Mouse (Mus musculus): ENCODE data around the gene Mt1.
"Not testable (repeated sequence)": the region's sequence is repeated elsewhere in the genome, so short reads cannot be mapped to it uniquely, and the experiment has no call there.

Gene Mt1

DNA sequence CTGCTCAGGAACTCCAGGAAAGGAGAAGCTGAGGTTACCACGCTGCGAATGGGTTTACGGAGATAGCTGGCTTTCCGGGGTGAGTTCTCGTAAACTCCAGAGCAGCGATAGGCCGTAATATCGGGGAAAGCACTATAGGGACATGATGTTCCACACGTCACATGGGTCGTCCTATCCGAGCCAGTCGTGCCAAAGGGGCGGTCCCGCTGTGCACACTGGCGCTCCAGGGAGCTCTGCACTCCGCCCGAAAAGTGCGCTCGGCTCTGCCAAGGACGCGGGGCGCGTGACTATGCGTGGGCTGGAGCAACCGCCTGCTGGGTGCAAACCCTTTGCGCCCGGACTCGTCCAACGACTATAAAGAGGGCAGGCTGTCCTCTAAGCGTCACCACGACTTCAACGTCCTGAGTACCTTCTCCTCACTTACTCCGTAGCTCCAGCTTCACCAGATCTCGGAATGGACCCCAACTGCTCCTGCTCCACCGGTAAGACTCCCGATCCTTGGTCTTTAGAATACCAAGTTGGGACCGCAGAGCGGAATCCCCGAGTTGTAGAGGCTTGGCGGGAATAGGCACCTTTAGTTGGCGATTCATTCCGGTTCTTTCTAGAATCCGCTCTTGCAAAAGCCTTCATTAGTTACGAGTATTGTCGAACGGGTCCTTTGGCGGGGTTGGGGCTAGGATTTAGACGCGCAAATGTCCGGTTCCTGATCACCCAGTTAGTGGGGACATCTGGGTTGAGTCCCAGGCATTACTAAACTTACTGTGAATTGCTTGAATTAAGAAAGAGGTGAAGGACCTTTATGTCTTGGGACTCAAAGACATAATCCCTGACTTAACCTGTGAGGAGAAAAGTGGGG is at the start of gene Mt1:
Gene Mt1, plus strand, starts transcription at position 226 of the 856 bp plus-strand sequence.
- peak; percentile 79 for DNase-seq

GRCm38 (mm10) chr8:94129133-94129789 is 49.6 kb upstream of the Mt1 start:
- no peak for DNase-seq

- DNase-seq: no peak
Observed at GRCm38 (mm10) chr8:94130126-94130525, 48.8 kb upstream of the Mt1 start.

- no peak for DNase-seq
Observed at GRCm38 (mm10) chr8:94132096-94132495, 46.8 kb upstream of the Mt1 start.

GRCm38 (mm10) chr8:94134601-94135000 is 44.3 kb upstream of the Mt1 start:
- DNase-seq: not testable (repeated sequence)

DNA sequence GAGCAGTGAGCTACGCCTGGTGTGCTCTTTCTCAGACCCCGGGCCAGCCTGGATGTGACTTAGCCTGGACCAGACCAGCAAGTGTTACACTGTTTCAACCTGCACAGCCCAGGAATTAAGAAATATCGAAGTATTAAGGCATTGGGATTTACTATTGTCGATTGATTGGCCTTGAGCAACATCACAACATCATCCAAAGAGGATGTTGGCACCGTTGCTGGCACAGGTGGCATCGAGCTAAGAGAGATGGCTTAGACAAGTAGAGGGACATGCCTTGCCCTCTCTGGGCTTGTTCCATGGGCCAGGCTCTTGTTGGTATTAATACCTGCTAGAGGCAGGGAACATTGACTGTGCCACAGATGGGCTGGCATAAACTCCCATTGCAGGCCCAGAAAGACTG is 43.3 kb upstream of the Mt1 start:
- DNase-seq: no peak

DNA sequence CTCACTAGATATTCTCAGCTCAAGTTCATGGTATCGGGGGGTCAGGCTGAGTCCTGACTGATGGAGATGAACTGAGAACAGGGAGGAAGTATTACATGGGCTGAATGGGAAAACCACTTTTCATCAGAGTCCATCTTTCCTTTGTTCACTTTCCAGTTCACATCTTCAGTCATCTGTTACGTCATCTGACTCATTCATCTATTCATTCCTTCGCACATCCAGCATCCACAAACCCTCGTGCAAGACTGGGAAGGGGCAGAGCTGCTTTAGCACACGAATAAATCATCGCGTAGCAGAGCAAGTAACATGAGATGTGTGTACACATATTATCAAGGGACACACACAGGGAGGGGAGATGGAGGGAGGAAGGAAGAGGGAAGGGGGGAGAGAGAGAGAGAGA is 42.7 kb upstream of the Mt1 start:
- DNase-seq: no peak

DNA sequence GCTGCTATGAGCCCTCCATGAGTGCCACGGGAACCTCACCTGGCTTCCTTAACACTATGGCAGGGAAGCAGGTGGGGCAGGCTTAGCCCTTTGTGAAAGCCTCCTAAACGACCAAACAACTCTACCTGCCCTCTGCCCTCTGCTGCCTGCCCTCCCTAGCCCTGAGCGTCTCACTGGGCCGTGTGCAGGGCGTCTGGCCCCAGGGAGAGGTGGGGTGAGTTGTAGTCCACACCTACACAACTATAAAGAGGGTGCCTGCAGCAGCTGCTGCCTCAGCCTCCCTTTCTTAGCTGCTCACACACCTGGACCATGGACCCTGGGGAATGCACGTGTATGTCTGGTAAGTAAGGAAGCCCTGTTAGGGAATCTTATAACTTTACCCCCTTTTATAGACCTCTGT is 41.9 kb upstream of the Mt1 start, which contains the start of gene Mt4:
Gene Mt4, plus strand, starts transcription at position 265 of the 400 bp plus-strand sequence.
- no peak for DNase-seq

GRCm38 (mm10) chr8:94140266-94140795 is 38.6 kb upstream of the Mt1 start:
- DNase-seq: no peak

DNA sequence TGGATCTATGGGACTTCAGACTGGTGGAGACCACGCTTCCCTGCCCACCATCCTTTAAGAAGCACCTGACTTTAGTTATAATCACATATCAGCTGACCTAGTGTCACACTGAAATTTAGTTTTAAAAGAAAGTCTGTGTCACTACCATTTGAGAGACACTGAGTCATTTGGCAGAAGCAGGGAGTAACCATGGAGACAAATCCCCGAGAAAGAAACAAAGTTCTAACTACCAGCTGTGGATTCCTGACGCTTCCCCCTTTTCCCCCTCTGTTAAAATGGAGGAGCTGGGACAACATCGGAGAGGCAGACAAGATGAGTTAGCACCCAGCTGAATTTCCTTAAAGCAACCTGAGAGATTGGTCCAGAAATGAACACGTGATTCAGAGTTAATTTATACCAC is 30.6 kb upstream of the Mt1 start:
- DNase-seq: no peak

DNA sequence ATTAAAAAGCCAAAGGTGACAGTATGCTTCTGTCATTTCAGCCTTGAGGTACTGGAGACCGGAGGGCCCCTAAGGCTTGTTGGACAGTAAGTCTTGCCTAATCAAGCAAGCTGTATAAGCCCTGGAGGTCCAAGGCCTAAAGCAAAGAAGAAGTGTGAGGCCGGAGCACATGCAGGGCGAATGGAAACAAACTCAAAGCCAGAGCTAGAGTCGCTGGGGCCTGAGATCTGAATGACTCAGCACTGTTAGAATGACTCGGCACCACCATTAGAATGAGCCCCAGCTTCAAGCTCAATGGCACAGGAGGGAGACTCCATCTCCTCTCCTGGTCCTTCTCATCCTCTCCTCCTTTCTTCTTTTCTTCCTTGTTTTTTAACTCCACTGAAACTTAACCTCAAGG is 28.0 kb upstream of the Mt1 start:
- DNase-seq: no peak

GRCm38 (mm10) chr8:94152513-94153300 is 26.2 kb upstream of the Mt1 start, which contains the start of gene Mt3:
Mt3 (plus strand) TSS chr8:94152607.
- peak; percentile 91 for DNase-seq

DNA sequence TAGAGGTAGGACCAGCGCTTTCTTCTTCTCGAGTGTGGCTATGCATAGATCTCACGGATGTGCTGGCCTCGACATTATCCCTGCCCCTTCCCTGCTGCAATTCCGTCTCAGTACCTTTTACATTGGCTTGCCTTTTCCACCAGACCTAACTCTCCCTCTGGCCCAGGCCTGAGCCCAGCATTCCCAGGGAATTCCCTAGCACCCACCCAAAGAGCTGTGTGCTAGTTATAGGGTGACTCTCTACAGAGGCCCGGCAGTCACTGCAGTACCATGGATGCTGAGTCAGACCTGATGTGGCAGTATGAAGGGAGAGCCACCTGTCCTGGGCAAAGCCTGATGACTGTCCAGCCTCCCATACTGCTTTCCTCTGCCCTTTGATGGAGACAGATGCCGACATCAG is 25.4 kb upstream of the Mt1 start:
- peak; percentile 47 for DNase-seq

DNA sequence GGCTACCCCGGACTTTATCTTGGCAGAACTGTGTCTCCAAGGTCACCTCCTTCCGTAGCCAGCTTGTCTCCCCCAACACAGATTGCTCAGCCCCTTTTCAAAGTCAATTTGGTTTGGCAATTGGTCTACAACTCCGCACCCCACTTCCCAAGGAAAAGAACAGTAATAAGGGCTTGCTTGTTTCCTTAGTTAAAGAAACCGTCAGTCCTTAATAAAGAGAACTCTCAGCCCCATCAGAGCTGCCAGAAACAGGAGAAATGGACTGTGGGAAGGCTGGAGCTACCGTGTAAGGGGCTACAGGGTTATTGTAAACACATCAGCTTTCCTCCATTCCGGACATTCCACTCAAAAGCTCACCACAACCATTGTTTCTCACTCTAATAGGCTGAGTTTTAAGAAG is 24.3 kb upstream of the Mt1 start:
- DNase-seq: peak; percentile 41

GRCm38 (mm10) chr8:94156092-94156491 is 22.8 kb upstream of the Mt1 start:
- no peak for DNase-seq

DNA sequence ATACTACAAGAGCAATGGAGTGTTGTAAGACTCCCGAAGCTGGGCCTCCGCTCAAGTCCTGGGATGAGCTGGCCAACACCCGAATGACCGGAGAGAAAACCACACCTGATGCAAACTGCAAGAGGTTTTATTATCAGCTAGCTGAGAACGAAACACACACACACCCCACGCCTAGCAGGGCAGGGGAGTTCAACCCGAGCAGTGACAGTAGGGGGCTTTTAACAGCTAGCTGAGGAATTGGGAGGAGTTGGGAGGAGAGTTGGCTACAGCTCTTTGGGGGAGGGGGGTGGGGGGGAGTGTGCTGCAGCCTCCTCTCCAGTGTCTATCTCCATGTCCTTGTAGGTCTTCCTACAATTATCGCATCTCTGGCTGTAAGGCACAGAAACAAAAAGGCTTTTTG is 13.1 kb upstream of the Mt1 start:
- not testable (repeated sequence) for DNase-seq

DNA sequence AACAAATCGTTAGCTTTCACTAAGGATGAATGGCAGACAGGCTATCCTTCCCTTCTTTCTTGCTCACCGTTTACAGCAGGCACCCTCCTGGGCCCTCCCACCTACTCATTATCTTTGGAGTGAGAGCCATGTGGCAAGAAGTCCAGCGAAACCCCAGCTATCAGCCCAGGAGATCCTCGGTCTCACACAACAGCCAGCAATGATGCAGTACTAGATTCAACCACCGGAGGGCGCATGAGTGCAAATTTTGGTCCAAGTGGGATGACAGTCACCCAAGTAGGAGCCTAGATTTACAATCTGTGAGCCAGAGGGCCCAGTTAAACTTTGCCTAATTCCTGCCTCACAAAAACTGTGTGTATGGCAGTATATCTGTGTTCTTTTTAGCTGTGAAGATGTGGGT is 11.6 kb upstream of the Mt1 start:
- DNase-seq: peak; percentile 78

DNA sequence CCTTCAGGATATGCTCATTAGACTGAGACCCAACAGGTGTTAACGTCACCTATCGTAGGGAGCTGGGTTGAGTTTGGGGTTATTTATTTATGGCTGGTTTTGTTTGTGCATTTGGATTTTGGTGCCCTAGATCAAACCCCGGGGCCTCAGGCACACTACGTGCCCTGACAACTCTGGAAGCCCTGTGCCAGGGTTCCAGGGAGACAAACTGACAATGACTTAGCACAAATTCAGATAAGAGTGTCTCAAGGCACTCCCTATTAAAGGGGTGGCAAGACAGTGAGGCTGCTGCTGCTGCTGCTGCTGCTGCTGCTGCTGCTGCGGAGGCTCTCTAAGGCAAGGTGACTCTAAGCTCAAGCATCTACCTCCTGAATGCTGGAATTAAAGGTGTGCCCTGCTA is 9.3 kb upstream of the Mt1 start:
- no peak for DNase-seq

DNA sequence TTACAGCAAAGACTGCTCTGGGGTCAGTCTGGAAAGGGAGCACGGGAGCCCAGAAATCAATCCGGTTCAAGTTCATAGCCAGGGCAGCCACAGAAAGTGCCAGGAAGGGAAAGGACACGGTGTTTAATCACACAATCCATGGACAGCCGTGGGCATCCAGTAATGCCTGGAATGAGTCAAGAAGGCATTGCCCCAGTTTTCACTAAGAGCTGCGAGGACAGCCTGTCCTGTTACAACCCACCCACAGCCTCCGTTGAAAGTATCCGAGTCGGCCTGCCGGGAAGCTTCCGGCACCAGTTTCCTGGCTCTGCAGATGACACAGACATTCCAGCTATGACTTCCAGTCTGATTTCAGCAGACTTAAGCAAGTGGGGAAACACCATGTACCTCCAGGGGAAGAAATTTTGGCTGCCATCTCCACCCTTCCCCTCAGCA is 7.5 kb upstream of the Mt1 start:
- DNase-seq: peak; percentile 40

DNA sequence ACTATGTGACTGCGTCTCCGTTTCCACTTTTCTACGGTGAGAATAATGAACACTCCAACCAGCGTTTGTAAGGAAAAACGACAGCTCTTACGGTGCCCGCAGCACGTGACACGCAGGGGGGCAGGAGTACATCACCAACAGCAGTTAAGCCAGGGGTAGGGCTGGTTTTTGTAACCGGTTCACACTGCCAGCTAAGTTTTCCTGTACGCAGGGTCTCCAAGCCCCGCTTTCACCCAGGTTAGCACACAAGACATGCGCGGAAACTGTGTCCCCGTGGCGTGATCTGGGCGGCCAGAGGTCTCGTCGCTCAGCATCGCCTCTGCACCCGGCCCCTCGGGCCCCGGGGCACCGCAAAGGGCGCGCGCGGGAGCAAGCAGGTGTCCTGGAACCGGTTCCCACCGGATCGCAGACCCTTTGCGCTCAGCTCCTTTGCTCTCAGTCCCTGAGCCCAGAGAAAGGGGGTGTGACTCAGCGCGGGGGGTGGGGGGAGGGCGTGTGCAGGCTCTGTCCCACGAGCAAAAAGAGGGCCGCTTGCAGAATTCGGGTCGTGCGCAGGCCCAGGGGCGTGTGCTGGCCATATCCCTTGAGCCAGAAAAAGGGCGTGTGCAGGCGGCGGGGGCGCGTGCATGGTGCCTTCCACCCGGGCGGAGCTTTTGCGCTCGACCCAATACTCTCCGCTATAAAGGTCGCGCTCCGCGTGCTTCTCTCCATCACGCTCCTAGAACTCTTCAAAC is 6.6 kb upstream of the Mt1 start, which contains the start of gene Mt2:
Gene Mt2, plus strand, starts transcription at position 590 of the 734 bp plus-strand sequence.
- DNase-seq: peak; percentile 59

GRCm38 (mm10) chr8:94172809-94173732 is 5.8 kb upstream of the Mt1 start:
- DNase-seq: no peak

Data from cerebellum, adult 9-11 months (tissue).